Mouse (Mus musculus) CH12.LX (cell line): Measurements from ENCODE around the gene Cela3a. TPM values are rescaled to one million over a fixed set of nuclear protein-coding genes. Genes with fewer than 3 reads are reported as not detected.

Experiments
- DNase-seq: peaks from one replicate; pipeline ENCODE4 v3.0.0-alpha.2; 2013; ENCODE audit errors: extremely low read depth
- H3K27ac ChIP-seq: 2 replicates; pipeline ENCODE4 v1.5.1; 2012; ENCODE audit warnings: low read depth, mild to moderate bottlenecking, control low read depth, moderate library complexity; ENCODE audit not compliant: insufficient read depth
- H3K27me3 ChIP-seq: replicated peaks from 2 replicates; pipeline ENCODE3; 2012; ENCODE audit warnings: inconsistent platforms
- H3K36me3 ChIP-seq, 2 experiments: replicated peaks in 1 of 2; 2 replicates each; pipeline versions ENCODE3 to v1.6.1; 2012; ENCODE audit warnings: inconsistent platforms in 1 of 2, low read length in 1 of 2, mild to moderate bottlenecking in 1 of 2, mixed read lengths in 1 of 2, moderate library complexity in 1 of 2; ENCODE audit not compliant: control insufficient read depth in 1 of 2, insufficient read depth in 1 of 2
- H3K4me1 ChIP-seq, 2 experiments: 2 replicates each; pipeline ENCODE4 v1.6.1; 2012; ENCODE audit warnings: inconsistent platforms in 1 of 2, moderate library complexity in 1 of 2; ENCODE audit not compliant: insufficient read depth in 2 of 2, control insufficient read depth in 1 of 2
- H3K4me2 ChIP-seq: 2 replicates; pipeline ENCODE4 v1.6.1; 2012; ENCODE audit warnings: low read depth, mild to moderate bottlenecking, control low read depth; ENCODE audit not compliant: poor library complexity, insufficient read depth, severe bottlenecking
- H3K4me3 ChIP-seq, 3 experiments: fragments of 150-350 bp in 1 of 3; sonication (generic) in 1 of 3; replicated peaks in 1 of 3; 2 replicates each; pipeline versions ENCODE3 to v1.5.1; 2011 to 2012; ENCODE audit warnings: low read depth in 2 of 3, low read length in 2 of 3, mild to moderate bottlenecking in 2 of 3, moderate library complexity in 2 of 3, control low read depth in 1 of 3, improper control_type of control experiment in 1 of 3, inconsistent platforms in 1 of 3, mixed read lengths in 1 of 3; ENCODE audit not compliant: poor library complexity in 1 of 3
- H3K79me2 ChIP-seq: replicated peaks from 2 replicates; pipeline ENCODE4 v1.6.1; 2012; ENCODE audit warnings: mild to moderate bottlenecking, moderate library complexity; ENCODE audit not compliant: control insufficient read depth, poor library complexity, insufficient read depth, severe bottlenecking; ENCODE audit errors: extremely low read depth
- H3K9ac ChIP-seq: 2 replicates; pipeline ENCODE4 v1.6.1; 2012; ENCODE audit warnings: low read depth, mild to moderate bottlenecking, control low read depth, moderate library complexity; ENCODE audit not compliant: insufficient read depth
- H3K9me3 ChIP-seq: replicated peaks from 2 replicates; pipeline ENCODE3; 2012; ENCODE audit warnings: low read length, inconsistent platforms, mixed read lengths
- CHD1 ChIP-seq: IDR thresholded peaks from 2 replicates; pipeline ENCODE4 v1.6.1; 2012; ENCODE audit warnings: low read depth, low read length, improper control_type of control experiment, inconsistent platforms
- CHD2 ChIP-seq: IDR thresholded peaks from 2 replicates; pipeline ENCODE4 v1.6.1; 2011; ENCODE audit warnings: low read length, improper control_type of control experiment
- ELF1 ChIP-seq: IDR thresholded peaks from 2 replicates; pipeline ENCODE4 v1.6.1; 2014; ENCODE audit warnings: low read depth, mild to moderate bottlenecking, inconsistent platforms, low read length, improper control_type of control experiment
- EP300 ChIP-seq: IDR thresholded peaks from 2 replicates; pipeline ENCODE4 v1.6.1; 2011; ENCODE audit warnings: low read length, improper control_type of control experiment
- ETS1 ChIP-seq: conservative IDR thresholded peaks from 2 replicates; pipeline ENCODE4 v1.6.1; 2012; ENCODE audit warnings: low read depth, mild to moderate bottlenecking, inconsistent platforms, low read length, improper control_type of control experiment, moderate library complexity
- GABPA ChIP-seq: IDR thresholded peaks from 2 replicates; pipeline ENCODE4 v1.6.1; 2012; ENCODE audit warnings: low read depth, low read length, improper control_type of control experiment, inconsistent platforms; ENCODE audit not compliant: insufficient replicate concordance
- IRF4 ChIP-seq: IDR thresholded peaks from 2 replicates; pipeline ENCODE4 v1.6.1; 2014; ENCODE audit warnings: low read depth, mild to moderate bottlenecking, inconsistent platforms, low read length, improper control_type of control experiment
- JUND ChIP-seq: conservative IDR thresholded peaks from 2 replicates; pipeline ENCODE4 v1.6.1; 2011; ENCODE audit warnings: low read depth, low read length, improper control_type of control experiment
- MAX ChIP-seq: IDR thresholded peaks from 2 replicates; pipeline ENCODE4 v1.6.1; 2011; ENCODE audit warnings: low read length, improper control_type of control experiment
- MAZ ChIP-seq: IDR thresholded peaks from 2 replicates; pipeline ENCODE4 v1.6.1; 2012; ENCODE audit warnings: low read depth, mild to moderate bottlenecking, inconsistent platforms, low read length, improper control_type of control experiment, moderate library complexity
- NELFE ChIP-seq: IDR thresholded peaks from 2 replicates; pipeline ENCODE4 v1.6.1; 2011; ENCODE audit warnings: low read depth, low read length, improper control_type of control experiment
- PAX5 ChIP-seq: IDR thresholded peaks from 2 replicates; pipeline ENCODE4 v1.6.1; 2012; ENCODE audit warnings: low read length, inconsistent platforms, mixed read lengths
- POLR2AphosphoS2 ChIP-seq: IDR thresholded peaks from 2 replicates; pipeline ENCODE4 v1.6.1; 2011; ENCODE audit warnings: low read depth, low read length, improper control_type of control experiment
- RAD21 ChIP-seq: IDR thresholded peaks from 2 replicates; pipeline ENCODE4 v1.6.1; 2011; ENCODE audit warnings: low read depth, mild to moderate bottlenecking, low read length, improper control_type of control experiment, moderate library complexity
- USF2 ChIP-seq: conservative IDR thresholded peaks from 2 replicates; pipeline ENCODE4 v1.6.1; 2011; ENCODE audit warnings: low read depth, low read length, improper control_type of control experiment
- ZMIZ1 ChIP-seq: IDR thresholded peaks from 2 replicates; pipeline ENCODE4 v1.6.1; 2012; ENCODE audit warnings: low read depth, mild to moderate bottlenecking, inconsistent platforms, low read length, improper control_type of control experiment
- ZNF384 ChIP-seq: IDR thresholded peaks from 2 replicates; pipeline ENCODE4 v1.6.1; 2012; ENCODE audit warnings: low read depth, low read length, improper control_type of control experiment, inconsistent platforms
- dilution Hi-C: fragments of 300-500 bp; cut with MboI; formaldehyde crosslinking; loops from 2 replicates; pipeline ENCODE4 v1.14.3; 2020; ENCODE audit warnings: low sequenced_read_pairs; ENCODE audit not compliant: extremely low pct_unique_long_range_greater_than_20kb, extremely low pct_ligation_motif_present
- in situ Hi-C: fragments of 300-500 bp; cut with MboI; formaldehyde crosslinking; loops from 3 replicates; pipeline ENCODE4 v1.14.3; 2019; ENCODE audit warnings: low sequenced_read_pairs, low pct_ligation_motif_present, low pct_unique_long_range_greater_than_20kb, mixed read lengths
- polyA plus RNA-seq: library from polyadenylated mRNA; unstranded; fragments of >175 nt; gene quantifications from 2 replicates; pipeline ENCODE4 v1.2.1, GENCODE M21; 2012; ENCODE audit warnings: low read depth; ENCODE audit not compliant: insufficient read length
- total RNA-seq, 2 experiments: library from RNA; depleted of rRNA; stranded (reverse); fragments of 300-350 nt in 1 of 2; fragments of >200 nt in 1 of 2; gene quantifications; 2 replicates each; pipeline ENCODE4 v1.2.3; 2012 to 2014

Cela3a gene
- total and polyA plus RNA-seq, 3 experiments = not detected

DNA sequence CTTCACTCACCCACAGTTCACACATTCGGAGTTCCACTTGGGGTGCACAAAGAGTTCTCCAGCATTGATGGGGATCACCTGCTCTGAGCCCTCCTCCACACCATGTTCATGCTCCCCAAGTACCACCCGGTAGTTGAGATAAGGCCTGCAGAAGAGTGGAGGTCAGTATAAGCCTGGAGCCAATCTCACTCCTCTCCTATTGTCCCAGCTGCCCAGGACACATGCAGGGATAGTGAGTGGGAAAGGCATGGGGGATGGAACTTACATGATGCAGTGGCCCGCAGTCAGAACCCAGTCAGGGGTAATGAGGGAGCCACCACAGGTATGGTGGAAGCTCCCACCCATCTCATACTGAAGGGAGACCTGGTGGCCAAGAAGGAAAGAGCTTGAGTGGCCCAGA is 4.0 kb downstream of the Cela3a start:
- no peak overlapping the region for H3K4me2 ChIP-seq
- no peak for DNase-seq
- no peaks in the 10 kb centered on the region for H3K36me3 ChIP-seq
- no peak overlapping the region for H3K4me3 ChIP-seq
- in situ Hi-C loops (no loop called here), dilution Hi-C loops (no loop called here)
- TF ChIP-seq ZMIZ1 (no peak), ZNF384 (no peak)
- no peak overlapping the region for H3K27ac ChIP-seq
- no peaks in the 10 kb centered on the region for H3K79me2 ChIP-seq
- H3K27me3 ChIP-seq = peaks cover 43% of the 10 kb centered on the region
- H3K9me3 ChIP-seq = no peaks in the 10 kb centered on the region
- no peaks in the 10 kb centered on the region for H3K4me1 ChIP-seq
- H3K9ac ChIP-seq = no peak overlapping the region

DNA sequence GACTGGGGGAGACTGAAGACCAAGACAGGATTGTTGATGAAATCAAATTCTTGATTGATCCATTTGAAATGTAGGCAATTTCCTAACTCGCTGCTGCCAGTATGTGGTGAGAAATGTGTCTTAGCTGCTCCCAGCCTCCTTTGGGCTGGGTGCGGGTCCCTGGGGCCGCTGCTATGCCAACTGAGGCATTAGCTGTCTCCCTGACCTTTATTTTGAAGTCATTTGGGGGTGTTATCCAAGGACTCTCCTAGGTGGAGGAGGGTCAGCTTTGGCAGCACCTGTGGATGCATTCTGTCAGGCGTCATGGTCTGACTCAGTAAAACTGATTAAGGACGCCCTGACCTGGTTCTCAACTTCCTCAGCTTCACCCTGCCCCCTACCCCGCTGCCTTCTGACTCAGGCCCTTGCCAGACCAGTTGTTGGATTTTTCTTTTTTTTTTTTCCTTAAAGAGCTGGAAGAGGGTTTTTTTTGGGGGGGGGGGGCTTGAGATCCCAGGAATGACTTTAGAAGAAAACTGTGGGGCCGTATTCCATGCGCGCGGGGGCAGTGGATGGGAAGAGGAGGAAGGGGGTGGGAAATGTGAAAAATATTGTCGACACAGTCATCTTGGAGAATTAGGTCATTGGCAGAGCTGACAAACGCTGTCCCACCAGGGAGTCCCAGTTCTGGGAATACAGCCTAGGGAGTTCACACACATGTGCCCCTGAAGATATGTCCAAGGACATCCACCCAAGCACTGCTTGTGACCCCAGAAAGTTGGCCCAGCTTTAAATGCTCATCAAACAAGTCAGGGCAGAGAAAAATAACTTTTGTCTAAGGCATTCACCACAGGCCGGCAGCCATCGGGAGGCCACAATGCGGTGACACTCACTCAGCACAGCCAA is 12.7 kb downstream of the Cela3a start:
- DNase-seq = no peak
- in situ Hi-C loops (no loop called here), dilution Hi-C loops (no loop called here)
- H3K9me3 ChIP-seq = peaks cover 3% of the 10 kb centered on the region
- no peaks in the 10 kb centered on the region for H3K79me2 ChIP-seq
- H3K36me3 ChIP-seq = no peaks in the 10 kb centered on the region
- TF ChIP-seq MAZ = no peak
- no peak for TF ChIP-seq USF2
- no peak for TF ChIP-seq POLR2AphosphoS2
- no peak for TF ChIP-seq CHD1
- no peak for TF ChIP-seq GABPA
- no peak for TF ChIP-seq NELFE
- TF ChIP-seq MAX = no peak
- TF ChIP-seq ZNF384 = no peak
- TF ChIP-seq ELF1 = no peak
- TF ChIP-seq CHD2 = no peak
- no peak for TF ChIP-seq ETS1
- no peak for TF ChIP-seq IRF4
- no peak for TF ChIP-seq RAD21
- no peak for TF ChIP-seq EP300
- TF ChIP-seq PAX5 = no peak
- TF ChIP-seq JUND = no peak
- TF ChIP-seq, all 38 proteins: peak for 0
- Histone ChIP-seq H3K27me3 (peaks cover 4% of the 10 kb centered on the region), H3K4me1 (peaks cover 2 to 13% of the 10 kb centered on the region in 2 experiments; a peak in 2 of 4 replicates), H3K4me2 (no peak overlapping the region), H3K4me3 (no peak overlapping the region), H3K9ac (no peak overlapping the region), H3K27ac (no peak overlapping the region)
